Mouse (Mus musculus) left cerebral cortex, adult 9 months (tissue): Measurements from ENCODE around the gene Tle6.

ENCODE experiments used
- DNase-seq, 2 experiments: peaks; one replicate each; pipeline ENCODE4 v3.0.0; 2022; ENCODE audit warnings: low spot score in 2 of 2

Gene Tle6

DNA sequence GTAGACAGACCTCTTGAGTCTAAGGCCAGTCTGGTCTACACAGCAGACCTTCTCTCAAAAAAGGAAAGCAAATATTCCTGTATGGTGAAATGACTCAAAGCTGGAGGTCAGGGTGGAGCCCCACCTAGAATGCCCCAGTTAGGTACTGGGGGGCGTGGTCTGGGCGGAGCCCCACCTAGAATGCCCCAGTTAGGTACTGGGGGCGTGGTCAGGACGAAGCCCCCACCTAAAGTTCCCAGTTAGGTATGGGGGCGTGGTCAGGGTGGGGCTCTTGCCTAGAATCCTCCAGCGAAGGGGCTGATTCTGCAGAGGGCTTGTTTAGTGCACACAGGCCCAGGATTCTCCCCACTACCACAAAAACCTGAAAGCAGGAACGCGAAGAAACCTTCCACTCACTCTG, 22.6 kb upstream of the Tle6 start:
- DNase-seq: no peak

DNA sequence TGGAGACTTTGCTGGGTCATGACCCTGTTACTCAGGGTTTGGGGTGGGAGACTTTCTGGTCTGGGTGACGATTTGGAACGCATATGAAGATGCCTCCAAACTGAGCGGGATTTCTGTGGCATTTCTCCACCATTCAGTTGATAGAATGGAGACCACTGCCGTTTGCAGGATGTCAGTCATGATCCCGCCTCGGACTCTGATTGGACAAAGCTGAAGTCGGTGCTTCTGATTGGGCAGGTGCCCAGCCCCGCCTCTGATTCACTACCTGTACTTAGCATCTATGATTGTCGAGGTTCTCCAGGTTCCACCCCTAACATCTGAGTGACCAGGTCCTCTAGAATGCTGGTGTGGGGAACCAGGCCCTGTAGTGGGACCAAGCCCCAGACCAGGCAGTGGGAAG, 19.9 kb upstream of the Tle6 start:
- DNase-seq: no peak

DNA sequence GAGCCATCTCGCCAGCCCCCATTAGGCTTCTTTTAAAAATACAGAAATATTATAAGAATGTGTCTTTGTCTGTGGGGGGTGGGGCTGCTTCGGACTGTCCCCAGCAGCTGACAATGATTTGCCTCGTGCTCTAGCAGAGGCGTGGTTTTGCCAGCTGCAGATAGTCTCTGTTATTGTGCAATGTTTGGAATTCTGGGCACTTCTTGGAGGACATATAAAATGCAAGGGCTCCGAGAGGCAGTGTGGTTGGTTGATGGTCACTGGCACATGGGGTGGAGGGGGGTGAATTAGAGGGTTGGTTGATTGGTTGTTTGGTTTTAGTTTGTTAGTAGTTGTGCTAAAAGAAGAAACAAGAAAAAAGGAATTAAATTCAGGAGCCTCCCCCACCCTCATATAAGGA, 19.1 kb upstream of the Tle6 start:
- no peak for DNase-seq

DNA sequence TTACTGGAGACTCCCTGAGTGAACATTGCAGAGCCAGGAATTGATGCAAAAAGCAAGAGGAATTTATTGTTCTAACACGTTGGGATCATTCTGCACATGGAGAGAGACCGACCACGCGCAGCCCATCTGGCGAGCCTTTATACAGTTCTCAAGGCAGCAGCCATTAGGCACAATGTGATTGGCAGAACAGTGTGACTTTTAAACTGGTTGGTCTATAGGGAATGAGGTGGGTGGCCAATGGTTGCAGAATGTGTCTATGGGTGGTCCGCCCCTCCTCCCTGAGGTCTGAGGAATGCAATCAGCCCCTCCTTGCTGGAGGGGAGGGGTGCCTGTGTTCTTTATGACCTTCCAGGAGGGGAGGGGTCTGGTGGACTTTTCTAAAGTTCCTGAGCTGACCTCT, 14.6 kb upstream of the Tle6 start:
- no peak for DNase-seq

DNA sequence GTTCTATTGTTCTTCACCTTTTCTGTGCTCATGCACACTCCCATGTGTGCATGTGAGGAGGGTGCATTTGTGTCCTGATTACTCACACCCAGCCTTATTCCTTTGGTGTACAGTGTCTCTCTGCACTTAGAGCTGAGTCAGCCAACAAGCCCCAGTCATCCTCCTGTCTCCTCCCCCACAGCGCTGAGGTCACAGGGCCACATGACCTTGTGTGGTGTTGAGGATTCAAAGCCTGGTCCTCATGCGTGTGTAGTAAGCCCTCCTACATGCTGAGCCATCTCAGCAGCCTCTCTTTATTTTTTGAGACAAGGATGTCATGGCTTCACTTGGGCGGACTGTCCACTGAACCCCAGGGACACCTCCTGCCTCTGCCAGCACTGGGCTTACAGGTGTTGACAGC, 11.9 kb upstream of the Tle6 start:
- no peak for DNase-seq

DNA sequence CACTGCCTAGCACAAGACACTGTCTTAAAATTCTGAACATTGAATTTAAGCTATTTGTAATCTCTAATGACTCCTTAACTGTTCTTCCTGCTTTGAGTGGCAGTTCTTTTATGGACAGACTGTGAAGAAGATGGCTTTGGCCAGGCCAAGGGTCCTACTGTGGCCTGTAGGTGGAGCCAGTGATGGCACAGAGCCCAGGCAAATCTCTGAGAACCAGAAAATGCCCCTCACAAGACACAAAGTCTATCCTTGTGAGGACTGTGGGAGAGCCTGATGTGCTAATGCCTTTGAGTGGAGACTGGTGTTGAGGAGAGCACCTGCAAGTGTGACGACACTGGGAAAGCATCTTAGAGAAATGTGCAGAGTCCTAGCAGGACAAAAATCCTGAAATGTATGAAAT, 7.4 kb upstream of the Tle6 start:
- DNase-seq: no peak

DNA sequence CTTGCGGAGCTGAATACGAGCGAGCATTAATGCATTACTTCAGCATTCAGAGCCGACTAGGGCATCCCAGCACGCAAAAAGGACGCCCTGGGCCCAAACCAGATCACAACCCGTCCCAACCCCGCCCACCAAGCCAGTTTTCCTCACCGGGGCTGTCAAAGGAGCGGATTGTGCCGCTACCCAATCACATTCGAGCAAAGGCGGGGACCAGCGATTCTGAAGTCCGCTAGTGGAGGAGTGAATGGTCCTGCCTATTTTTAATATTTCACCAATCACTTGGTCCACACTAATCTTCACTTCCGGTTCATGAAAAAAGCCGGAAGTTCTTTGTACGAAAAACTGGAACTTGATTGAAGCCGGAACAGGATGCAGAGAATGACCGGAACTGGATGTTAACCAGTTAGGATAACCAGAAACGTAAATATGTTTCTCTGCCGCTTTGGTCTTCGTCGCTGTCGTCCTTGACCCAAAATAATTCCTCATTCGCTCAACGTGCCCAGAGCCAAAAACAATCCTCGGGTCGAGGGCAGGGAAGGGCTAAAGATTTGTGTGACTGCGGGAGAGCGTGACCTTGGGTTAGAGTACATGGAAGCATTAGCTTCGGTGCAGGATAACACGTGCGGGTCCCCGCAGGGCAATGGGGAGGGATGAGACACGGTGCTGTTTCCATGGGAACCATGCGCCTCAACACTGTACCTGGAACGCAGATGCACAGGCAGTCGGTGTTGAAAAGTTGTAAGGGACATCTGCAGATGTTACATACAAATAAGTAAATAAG, 5.3 kb upstream of the Tle6 start, which contains the start of gene BC025920:
Gene BC025920, plus strand, starts transcription at position 297 of the 778 bp plus-strand sequence.
- peak; percentile 96 to 97 for DNase-seq

DNA sequence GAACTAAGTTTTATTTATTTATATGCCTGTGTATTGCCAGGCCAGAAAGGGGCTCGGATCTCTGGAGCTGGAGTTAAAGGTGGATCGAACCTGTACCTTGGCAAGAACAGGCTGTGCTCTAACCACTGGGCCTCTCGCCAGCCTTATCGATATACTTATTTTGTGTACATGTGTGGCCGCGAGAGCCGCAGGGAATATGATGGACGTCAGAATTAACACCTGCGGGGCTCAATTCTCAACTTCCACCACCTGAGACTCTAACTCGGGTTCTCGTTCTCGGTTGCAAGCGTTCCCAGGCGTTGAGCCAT, 4.7 kb upstream of the Tle6 start:
- DNase-seq: no peak

DNA sequence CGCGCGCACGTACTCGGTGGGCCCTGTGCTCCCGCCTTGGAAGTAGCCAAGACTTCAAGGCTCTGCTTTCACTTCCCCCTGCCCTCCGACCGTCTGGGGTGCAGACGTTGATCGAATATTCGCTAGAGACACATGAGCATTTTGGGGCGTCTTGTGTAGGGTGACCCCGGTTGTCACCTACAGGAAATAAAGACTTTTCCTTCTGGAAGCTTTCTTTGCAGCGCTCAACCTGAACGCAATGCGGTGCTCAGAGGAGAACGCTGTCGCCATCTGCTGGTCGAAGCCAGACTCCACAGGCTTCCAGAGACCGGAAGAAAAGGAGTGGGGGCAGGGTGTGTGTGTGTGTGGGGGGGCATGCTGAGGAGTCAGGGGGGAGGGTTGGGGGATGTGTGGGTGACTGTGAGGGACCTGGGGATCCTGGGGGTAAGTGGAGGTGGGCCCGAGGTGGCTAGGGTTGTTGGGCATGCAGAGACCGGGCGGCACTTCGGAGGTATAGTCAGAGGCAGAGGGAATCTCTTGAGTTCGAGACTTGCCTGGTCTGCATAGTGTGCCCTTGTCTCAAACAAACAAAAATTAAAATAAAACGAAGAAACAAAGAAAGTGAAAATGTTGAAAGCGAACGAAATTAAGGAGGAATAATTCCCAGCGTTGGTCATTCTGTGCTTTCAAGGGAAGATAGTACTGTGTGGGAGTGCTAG, 4.2 kb upstream of the Tle6 start:
- DNase-seq: peak in 1 of 2 experiments; percentile 90

DNA sequence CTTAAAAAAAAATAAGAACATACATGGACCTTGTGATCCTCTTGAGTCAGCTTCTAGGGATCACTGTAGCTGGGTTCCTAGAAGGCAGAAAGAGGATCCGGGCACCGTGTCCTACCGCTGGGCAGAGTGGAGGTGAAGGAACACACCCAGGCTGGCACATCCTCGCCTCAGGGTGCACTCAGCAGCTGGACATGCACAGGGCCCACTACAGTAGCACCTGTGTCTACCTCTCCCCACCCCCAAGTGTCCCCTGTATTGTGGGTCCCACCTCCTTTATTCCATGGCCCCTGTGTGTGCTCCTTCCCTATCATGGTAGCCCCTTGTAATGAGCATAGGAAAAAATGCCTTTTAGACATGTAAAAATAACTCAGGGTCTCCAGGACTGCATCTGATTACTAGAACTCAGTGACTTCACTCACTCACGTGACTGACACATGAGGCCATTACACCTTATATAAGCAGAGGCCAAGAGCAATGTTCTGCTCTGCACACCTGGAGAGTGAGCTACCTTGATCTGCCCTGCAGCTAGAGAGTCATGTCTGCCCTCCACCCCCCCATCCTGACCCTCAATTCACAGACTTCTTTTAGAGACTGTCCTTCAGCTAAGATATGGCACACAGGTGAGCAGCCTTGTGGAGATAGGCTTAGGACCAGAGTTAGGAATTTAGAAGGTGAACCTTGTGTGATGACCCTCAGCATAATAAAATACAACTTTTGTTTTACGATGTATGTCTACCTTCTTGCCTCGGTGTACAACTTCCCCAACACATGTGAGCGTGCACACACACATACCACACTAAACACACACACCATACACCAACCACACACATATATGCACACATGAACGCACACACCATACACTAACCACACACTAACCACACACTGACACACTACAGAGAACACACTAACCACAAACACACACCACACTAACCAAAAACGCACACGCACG, 3.4 kb upstream of the Tle6 start:
- no peak for DNase-seq

DNA sequence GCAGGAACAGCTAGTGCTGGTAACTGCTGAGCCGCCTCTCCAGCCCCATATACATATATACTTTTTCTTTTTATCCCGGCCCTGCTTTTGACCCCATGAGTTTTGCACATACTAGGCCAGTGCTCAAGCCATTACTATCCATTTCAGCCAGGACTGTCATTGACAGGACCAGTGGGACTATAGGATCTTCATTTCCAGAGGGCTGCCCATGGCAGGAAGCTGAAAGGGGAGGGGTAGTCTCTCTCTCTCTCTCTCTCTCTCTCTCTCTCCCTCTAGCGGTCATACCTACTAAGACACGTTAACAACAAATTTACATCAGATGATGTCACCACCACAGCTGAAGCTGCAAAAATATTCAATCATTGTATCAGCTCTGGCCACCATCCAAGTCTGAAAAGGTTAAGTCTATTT, 1.9 kb upstream of the Tle6 start:
- peak in 1 of 2 experiments; percentile 37 for DNase-seq

DNA sequence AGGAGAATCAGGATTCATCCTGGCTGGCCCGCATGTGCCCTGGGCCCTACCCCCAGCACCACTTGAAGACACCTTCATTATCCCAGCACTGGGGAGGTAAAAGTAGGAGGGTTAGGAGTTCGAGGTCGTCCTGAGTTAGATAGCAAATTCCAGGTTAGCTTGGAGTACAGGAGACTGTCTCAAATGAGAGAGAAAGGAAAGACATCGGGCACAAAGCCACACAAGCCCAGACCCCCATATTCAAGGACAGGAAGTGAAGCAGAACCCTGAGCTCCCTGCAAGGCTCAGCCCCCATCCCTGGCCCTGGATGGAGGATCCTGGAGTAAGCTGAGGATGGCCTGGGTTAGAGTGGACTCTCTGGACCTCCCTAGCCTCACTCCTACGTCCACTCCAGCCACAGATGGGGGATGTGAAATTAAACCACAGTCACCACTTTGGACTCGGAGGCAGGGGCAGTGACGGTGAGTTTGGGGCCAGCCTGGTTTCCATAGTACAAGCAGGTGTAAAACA, 578 bp upstream of the Tle6 start:
- no peak for DNase-seq

DNA sequence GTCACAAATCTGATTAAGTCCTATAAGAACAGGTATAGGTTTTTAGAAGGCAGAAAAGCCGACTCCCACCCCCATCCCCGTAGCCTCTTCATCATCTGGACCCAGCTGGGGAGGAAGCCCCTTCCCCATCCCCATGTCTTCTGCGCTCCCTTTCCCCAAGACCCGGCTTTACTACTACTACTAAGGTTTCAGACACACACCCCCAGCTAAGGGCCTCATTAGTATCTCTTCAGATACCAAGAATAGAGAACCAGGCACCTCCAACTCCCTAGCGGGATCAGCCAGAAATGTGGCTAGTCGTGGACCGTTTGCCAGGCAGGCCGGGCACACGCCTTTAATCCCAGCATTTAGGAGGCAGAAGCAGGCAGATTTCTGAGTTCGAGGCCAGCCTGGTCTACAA, 777 bp downstream of the Tle6 start:
- no peak for DNase-seq

DNA sequence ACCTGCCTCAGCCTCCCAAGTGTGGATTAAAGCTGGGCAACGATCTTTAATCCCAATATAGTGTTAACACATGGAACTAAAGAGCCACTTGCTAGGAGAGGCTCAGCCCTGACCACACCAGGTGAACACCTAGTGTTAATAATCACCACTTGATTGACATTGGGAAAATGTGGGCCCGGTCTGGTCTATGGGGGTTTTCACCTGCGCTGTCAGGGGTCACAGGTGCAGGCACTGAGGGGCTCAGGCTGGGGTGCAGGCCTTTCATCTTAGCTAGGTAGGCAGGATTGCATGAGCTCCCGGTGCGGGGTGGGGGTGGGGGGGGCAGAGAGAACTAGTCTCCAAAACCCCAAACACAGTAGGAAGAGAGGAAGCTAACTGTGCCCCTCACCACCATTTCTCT, 1.2 kb downstream of the Tle6 start:
- no peak for DNase-seq

DNA sequence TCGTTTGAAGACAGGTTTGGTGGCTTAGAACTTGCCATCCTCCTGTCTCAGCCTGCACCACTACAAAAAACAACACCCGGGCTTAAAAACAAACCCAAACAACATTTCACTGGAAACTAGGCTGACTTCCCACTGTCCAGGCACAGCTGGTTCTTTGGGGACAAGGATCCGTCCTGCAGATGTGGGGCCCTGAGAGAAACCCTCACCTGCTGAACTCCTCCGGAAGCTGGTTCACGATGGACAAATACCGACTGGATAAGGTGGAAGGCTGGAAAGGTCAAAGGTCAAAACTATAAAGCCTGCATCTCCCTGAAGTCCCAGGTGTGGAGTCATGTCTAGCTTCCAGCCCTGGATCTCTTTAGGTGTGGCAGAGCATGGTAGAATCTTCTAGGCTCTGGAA, 2.0 kb downstream of the Tle6 start:
- no peak for DNase-seq

DNA sequence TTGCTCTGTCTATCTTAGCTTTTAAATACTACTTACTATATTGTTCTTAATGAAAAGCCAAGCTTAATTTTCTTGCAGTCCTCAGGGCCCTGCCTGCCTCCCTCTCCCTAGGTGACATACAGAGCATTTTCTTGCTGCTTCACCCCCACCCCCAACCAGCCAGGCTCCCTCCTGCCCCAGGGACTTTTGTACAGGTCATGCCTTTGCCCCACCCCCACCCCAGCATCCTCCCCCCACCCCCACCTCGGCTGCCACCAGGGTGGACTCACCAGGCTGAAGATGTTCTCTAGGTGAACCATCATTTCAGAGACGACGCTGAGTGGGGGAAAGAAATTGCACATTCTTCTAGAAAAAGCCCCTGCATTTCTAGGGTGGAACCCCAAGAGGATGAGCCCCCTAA, 2.5 kb downstream of the Tle6 start:
- no peak for DNase-seq

DNA sequence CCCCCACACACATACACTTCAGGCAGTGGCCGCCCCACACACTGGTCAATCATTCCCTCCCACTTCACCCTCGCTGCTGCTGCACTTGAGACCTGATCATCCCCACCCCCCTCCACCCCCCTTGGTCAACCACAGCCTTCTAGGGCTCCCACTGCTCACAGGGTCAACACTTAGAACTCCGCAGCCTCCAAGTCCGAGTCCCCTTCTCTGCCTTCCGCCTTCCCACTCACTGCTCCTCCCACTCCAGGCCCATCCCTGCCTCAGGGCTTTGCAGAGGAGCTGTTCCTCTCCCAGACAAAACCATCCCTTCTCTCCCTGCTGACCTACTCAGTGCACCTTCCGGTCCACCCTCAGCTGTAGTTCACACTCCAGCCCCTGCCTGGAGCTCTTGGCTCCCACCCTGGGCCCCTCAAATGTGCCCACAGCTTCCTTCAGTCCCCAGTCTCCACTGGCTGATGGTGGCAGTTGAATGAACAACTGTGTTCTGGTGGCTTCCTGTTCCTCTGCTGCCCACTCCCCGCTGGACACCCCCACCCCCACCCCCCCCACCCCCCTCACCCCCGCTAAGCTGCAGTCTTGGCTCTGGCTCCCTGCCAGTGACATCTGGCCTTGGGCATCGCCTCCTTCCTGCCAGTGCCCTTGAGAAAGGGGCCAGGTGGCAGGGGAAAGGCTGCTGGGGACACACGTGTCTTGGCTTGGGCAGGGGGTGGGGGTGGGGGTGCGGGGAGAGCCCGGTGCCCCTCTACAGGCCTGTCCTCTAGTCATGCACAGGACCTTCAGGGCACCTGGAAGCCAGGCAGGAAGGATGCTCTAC, 3.5 kb downstream of the Tle6 start:
- DNase-seq: no peak

DNA sequence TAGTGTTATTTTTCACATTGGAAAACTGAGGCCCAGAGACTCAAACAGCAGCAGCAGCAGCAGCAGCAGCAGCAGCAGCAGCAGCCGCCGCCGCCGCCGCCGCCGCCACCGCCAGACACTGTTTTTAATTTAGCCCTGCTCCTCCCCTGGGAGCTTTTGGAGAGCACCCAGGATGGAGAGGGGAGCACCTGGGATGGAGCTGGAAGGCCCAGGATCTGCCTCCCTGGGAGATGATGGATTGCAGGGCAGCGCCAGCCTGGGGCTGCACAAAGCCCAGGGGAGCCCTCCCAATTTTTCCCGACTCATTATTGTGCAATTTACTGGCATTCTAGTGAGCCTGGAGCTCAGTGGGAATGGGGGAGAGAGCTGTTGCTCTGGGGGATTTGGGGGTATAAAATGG, 4.3 kb downstream of the Tle6 start:
- DNase-seq: no peak

DNA sequence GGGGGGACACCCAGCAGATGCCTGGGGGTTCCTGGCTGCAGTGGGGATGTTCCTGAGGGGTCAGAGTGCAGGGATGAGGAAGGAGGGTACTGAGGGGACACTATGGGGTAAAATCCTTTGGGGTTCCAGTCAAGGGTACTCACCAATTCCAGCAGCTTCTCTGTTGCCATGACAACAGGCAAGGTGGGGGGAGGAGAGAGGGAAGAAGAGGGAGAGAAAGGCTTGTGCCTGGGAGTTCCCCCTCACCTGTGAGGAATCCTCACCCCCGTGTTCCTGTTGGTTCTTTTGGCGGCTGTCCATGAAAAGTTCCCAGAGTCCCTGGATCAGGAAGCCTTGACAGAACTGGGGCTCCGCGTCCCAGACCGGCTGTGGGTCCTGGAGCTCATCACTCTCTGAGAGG, 5.3 kb downstream of the Tle6 start:
- no peak for DNase-seq

DNA sequence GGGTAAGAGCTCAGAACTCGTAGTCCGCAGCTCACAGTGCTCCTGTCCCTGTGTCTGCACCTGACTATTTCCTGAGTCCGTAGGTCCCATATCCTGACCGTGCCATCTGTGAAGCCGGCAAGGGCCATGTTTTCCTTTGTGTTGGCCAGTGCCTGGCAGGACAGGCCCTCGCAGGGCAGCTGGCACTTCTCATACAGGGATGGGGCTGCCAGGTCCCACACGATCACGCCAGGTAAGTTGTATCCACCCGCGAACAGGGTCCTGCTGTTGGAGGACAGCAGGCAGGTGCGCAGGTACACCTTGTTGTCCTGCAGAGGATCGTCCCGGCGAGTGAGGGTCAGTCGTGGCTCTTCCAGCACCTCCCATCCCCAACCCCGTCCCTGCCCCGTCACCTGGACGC, 6.9 kb downstream of the Tle6 start:
- no peak for DNase-seq

DNA sequence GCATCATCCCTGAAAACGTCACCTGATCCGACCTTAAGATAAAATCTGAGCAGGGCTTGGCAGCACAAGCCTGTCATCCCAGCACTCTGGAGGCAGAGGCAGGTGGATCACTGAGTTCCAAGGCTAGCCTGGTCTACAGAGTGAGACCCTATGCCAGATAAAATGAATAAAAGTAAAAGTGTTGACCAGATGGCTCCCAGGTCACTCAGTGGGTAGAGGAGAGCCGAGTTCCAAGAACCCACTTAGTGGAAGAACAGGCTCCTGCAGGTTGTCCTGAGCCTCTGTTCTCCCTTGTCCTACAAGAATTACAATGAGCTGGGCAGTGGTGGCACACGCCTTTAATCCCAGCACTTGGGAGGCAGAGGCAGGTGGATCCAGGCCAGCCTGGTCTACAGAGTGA, 7.7 kb downstream of the Tle6 start:
- no peak for DNase-seq

DNA sequence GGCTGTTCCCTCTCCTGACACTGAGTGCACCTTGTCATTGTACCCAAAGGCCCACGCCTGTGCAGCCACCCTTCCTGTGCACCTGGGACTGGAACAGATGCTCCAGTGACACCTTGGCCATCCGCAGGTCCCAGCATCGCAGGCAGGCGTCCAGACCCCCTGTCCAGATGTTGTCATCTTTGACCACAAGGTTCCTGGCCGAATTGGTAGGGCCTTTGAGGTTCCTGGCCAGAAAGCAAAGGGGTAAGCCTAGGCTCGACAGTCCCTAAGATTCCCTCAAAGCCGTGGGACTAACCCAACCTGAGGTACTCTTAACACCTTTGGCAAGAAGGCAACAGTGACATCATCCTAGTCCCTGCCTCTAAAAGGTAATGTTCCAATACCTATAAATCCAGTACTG, 8.2 kb downstream of the Tle6 start:
- no peak for DNase-seq
